ENCODE assay signal across 7 mouse cellular contexts in the genomic region with DNA sequence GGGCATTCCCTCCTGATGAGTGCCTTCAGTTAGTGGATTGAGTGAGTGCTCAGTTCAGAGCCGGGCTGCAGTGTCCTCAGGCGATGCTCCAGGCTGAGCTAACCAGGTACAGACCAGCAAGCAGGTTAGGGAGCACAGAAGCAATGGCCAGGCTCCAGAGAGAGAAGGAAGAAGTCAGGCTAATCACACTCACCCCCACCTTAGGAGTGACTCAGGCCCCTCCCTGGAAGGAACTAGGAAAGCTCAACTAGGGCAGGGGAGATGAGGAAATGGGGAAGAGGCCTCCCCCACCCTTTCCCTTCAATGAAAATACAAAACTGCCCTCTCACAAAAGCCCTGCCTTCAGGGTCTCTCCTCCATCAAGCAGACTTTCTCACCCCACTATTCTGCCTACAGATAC. TPM values are rescaled to one million over a fixed set of nuclear protein-coding genes. Genes with fewer than 3 reads are reported as not detected.
DNase-seq lines count a peak whose midpoint lies in the region; ATAC-seq and TF ChIP-seq lines count a peak whose summit lies in the region.

No protein-coding gene starts in this region.

- peak overlapping the region; percentile 91 for H3K4me2 ChIP-seq in CH12.LX (ENCODE audit: insufficient read depth, low read depth, poor library complexity, severe bottlenecking)
- H3K4me2 ChIP-seq in heart, postnatal 0 days (ENCODE audit: low read depth, low read length), result peak overlapping the region; percentile 91

- WGBS in heart, postnatal 0 days, result 41% methylated on average over 2 of the region's 2 CpGs
- WGBS in macrophage (ENCODE audit: missing documents), result 0% methylated on average over 2 of the region's 2 CpGs

- peak overlapping the region; percentile 85 for H3K9ac ChIP-seq in CH12.LX (ENCODE audit: insufficient read depth, low read depth)
- peak overlapping the region; percentile 77 for H3K9ac ChIP-seq in heart, postnatal 0 days (replicated peaks; ENCODE audit: low read depth, low read length)

- no peak overlapping the region for H3K27ac ChIP-seq in CH12.LX (ENCODE audit: insufficient read depth, low read depth)
- 0 out of 2 replicates have a peak overlapping the region, but pooled peaks have one; percentile 30 for H3K27ac ChIP-seq in heart, postnatal 0 days (ENCODE audit: low read depth)
- H3K27ac ChIP-seq in macrophage, result peak overlapping the region; percentile 80

- DNase-seq in CH12.LX (ENCODE audit: extremely low read depth) (no peak), G1E (ENCODE audit: low spot score) (no peak)
- DNase-seq in heart, postnatal 0 days (ENCODE audit: low spot score), result no peak
- DNase-seq in ovary, adult 18-20 months (ENCODE audit: low spot score), result no peak
- DNase-seq in thymus, postnatal 10 days (ENCODE audit: low spot score in 2 of 2), result no peak
- DNase-seq in right cerebral cortex, postnatal 4 days, result no peak

- H3K9me3 ChIP-seq in CH12.LX (replicated peaks; ENCODE audit: low read length) (no peaks in the 10 kb centered on the region), G1E (replicated peaks) (no peaks in the 10 kb centered on the region)
- H3K9me3 ChIP-seq in heart, postnatal 0 days (replicated peaks; ENCODE audit: control insufficient read depth, low read length), result no peaks in the 10 kb centered on the region

- peaks cover 16 to 31% of the 10 kb centered on the region in 2 experiments for H3K36me3 ChIP-seq in CH12.LX (replicated peaks in 1 of 2; ENCODE audit: control insufficient read depth in 1 of 2, insufficient read depth in 1 of 2, low read length in 1 of 2)
- H3K36me3 ChIP-seq in G1E (replicated peaks), result peaks cover 44% of the 10 kb centered on the region
- H3K36me3 ChIP-seq in heart, postnatal 0 days (replicated peaks; ENCODE audit: control insufficient read depth, insufficient read depth, low read length), result peaks cover 23% of the 10 kb centered on the region
- peaks cover 25% of the 10 kb centered on the region for H3K36me3 ChIP-seq in macrophage (ENCODE audit: inconsistent target)

- peaks cover 8 to 32% of the 10 kb centered on the region in 2 experiments for H3K4me1 ChIP-seq in CH12.LX (ENCODE audit: control insufficient read depth in 1 of 2, insufficient read depth in 2 of 2)
- H3K4me1 ChIP-seq in G1E (ENCODE audit: insufficient read depth, low read depth, low read length), result peaks cover 63% of the 10 kb centered on the region
- peaks cover 13% of the 10 kb centered on the region for H3K4me1 ChIP-seq in heart, postnatal 0 days (ENCODE audit: control insufficient read depth, insufficient read depth)

- no peak for TF ChIP-seq RAD21 in CH12.LX (IDR thresholded peaks at IDR 0.05; ENCODE audit: low read depth, low read length)

- H3K27me3 ChIP-seq in CH12.LX (replicated peaks), result no peaks in the 10 kb centered on the region
- no peaks in the 10 kb centered on the region for H3K27me3 ChIP-seq in G1E (ENCODE audit: insufficient read depth, low read length)
- H3K27me3 ChIP-seq in heart, postnatal 0 days (ENCODE audit: control insufficient read depth, insufficient read depth, low read length), result no peaks in the 10 kb centered on the region

- peak overlapping the region; percentile 68 to 90 (median 79) for H3K4me3 ChIP-seq in CH12.LX (replicated peaks in 1 of 3; ENCODE audit: low read depth in 2 of 3, low read length in 2 of 3, poor library complexity in 1 of 3)
- peak overlapping the region; percentile 76 for H3K4me3 ChIP-seq in G1E (ENCODE audit: low read depth, low read length)
- H3K4me3 ChIP-seq in heart, postnatal 0 days (ENCODE audit: low read depth, low read length), result peak overlapping the region; percentile 70
- H3K4me3 ChIP-seq in macrophage (ENCODE audit: inconsistent target), result peak overlapping the region; percentile 95

- H3K79me2 ChIP-seq in CH12.LX (replicated peaks; ENCODE audit: control insufficient read depth, extremely low read depth, insufficient read depth, poor library complexity, severe bottlenecking) (peaks cover 35% of the 10 kb centered on the region), macrophage (ENCODE audit: inconsistent target) (peaks cover 65% of the 10 kb centered on the region)

- no peak for TF ChIP-seq CTCF in CH12.LX (conservative IDR thresholded peaks at IDR 0.05 in 1 of 2, IDR thresholded peaks at IDR 0.05 in 1 of 2; ENCODE audit: low read depth in 2 of 2, low read length in 2 of 2)
- no peak for TF ChIP-seq CTCF in G1E (IDR thresholded peaks at IDR 0.05; ENCODE audit: low read depth, low read length)
- no peak for TF ChIP-seq CTCF in heart, postnatal 0 days (IDR thresholded peaks at IDR 0.05; ENCODE audit: low read depth)

- no peak for TF ChIP-seq POLR2A in CH12.LX (IDR thresholded peaks at IDR 0.05; ENCODE audit: low read depth, low read length)

- no peak for TF ChIP-seq EP300 in CH12.LX (IDR thresholded peaks at IDR 0.05; ENCODE audit: low read length)
- TF ChIP-seq EP300 in heart, postnatal 0 days (IDR thresholded peaks at IDR 0.05; ENCODE audit: low read depth), result no peak

- ATAC-seq in G1E (ENCODE audit: extremely low read depth, insufficient number of reproducible peaks, low FRiP score, poor library complexity, severe bottlenecking), result no peak
- no peak for ATAC-seq in heart, postnatal 0 days (ENCODE audit: insufficient read depth, low read depth)

- dilution Hi-C loops in CH12.LX (cut with MboI; ENCODE audit: extremely low pct_ligation_motif_present, extremely low pct_unique_long_range_greater_than_20kb, low sequenced_read_pairs), result no loop called here

- in situ Hi-C loops in CH12.LX (cut with MboI; ENCODE audit: low pct_ligation_motif_present, low pct_unique_long_range_greater_than_20kb, low sequenced_read_pairs), result no loop called here

RNA-seq across cellular contexts. Expression of gene Tbc1d10b, which starts 1.7 kb away (rescaled TPM):
- total RNA-seq in CH12.LX (2012; rRNA removed) (25.9 and 28.0 TPM in 2 replicates), CH12.LX (2014; rRNA removed) (17.9 and 18.2 TPM in 2 replicates), G1E (2014; fragmentation: Nextera tagmentation) (19.5 and 26.7 TPM in 2 replicates), G1E (2017) (38.3 and 40.1 TPM in 2 replicates)
- polyA plus RNA-seq in CH12.LX (2012; ENCODE audit: insufficient read length, low read depth) (25.6 and 26.6 TPM in 2 replicates), G1E (2012) (72.0 and 74.1 TPM in 2 replicates), macrophage (2018) (32.8 to 44.1 TPM (median 41.7 TPM) in 3 replicates)
- 30.2 and 45.3 TPM in 2 replicates for total RNA-seq in heart, postnatal 0 days (2014; rRNA removed; ENCODE audit: low replicate concordance)
- polyA plus RNA-seq in heart, postnatal 0 days (2015; fragmentation: Nextera tagmentation; extraction: Ambion mirVana), result 9.6 and 10.8 TPM in 2 replicates
- total RNA-seq in macrophage (2018; cell fraction: chromatin; rRNA removed), result 100 to 1,000 TPM in 20 of 26 experiments, 10 to 100 TPM in 6; 33.6 to 381 (median 157) TPM
- total RNA-seq in macrophage (2018; cell fraction: cytosol; rRNA removed), result 10 to 100 TPM; 26.2 to 77.2 (median 49.3) TPM
- total RNA-seq in macrophage (2018; cell fraction: nucleus; rRNA removed), result 100 to 1,000 TPM in 10 of 26 experiments, 10 to 100 TPM in 16; 22.3 to 223 (median 94.1) TPM

RNA-seq across cellular contexts. Expression of gene Mylpf, which starts 2.1 kb away (rescaled TPM):
- 3.0 and 4.2 TPM in 2 replicates for total RNA-seq in CH12.LX (2012; rRNA removed)
- total RNA-seq in CH12.LX (2014; rRNA removed), result 0.49 and 3.2 TPM in 2 replicates
- polyA plus RNA-seq in CH12.LX (2012; ENCODE audit: insufficient read length, low read depth), result 4.1 and 5.2 TPM in 2 replicates
- total RNA-seq in G1E (2014; fragmentation: Nextera tagmentation), result 2.6 TPM in 1 of 2 replicates, not detected in the other
- total RNA-seq in G1E (2017), result 2.8 TPM in 2 replicates
- polyA plus RNA-seq in G1E (2012), result 0.44 and 0.94 TPM in 2 replicates
- 22.1 TPM in 1 of 2 replicates, not detected in the other for total RNA-seq in heart, postnatal 0 days (2014; rRNA removed; ENCODE audit: low replicate concordance)
- 3.2 and 5.4 TPM in 2 replicates for polyA plus RNA-seq in heart, postnatal 0 days (2015; fragmentation: Nextera tagmentation; extraction: Ambion mirVana)
- 10 to 100 TPM in 1 of 26 experiments, 1 to 10 TPM in 9, not detected in 16; 1.3 to 16.0 (median 2.7) TPM for total RNA-seq in macrophage (2018; cell fraction: chromatin; rRNA removed)
- total RNA-seq in macrophage (2018; cell fraction: cytosol; rRNA removed), result 1 to 10 TPM in 19 of 26 experiments, under 1 TPM in 7; 0.44 to 2.8 (median 1.3) TPM
- total RNA-seq in macrophage (2018; cell fraction: nucleus; rRNA removed), result 1 to 10 TPM in 10 of 26 experiments, not detected in 16; 1.0 to 6.5 (median 1.6) TPM
- 0.47 to 1.4 TPM in 2 of 3 replicates, not detected in the other for polyA plus RNA-seq in macrophage (2018)

RNA-seq across cellular contexts. Expression of gene Cd2bp2, which starts 10.8 kb away (rescaled TPM):
- total RNA-seq in CH12.LX (2012; rRNA removed), result 66.8 and 78.5 TPM in 2 replicates
- 62.4 and 63.3 TPM in 2 replicates for total RNA-seq in CH12.LX (2014; rRNA removed)
- 57.4 and 72.8 TPM in 2 replicates for polyA plus RNA-seq in CH12.LX (2012; ENCODE audit: insufficient read length, low read depth)
- 23.3 and 37.2 TPM in 2 replicates for total RNA-seq in G1E (2014; fragmentation: Nextera tagmentation)
- 79.3 and 84.6 TPM in 2 replicates for total RNA-seq in G1E (2017)
- polyA plus RNA-seq in G1E (2012), result 71.8 and 73.7 TPM in 2 replicates
- 39.3 and 39.9 TPM in 2 replicates for total RNA-seq in heart, postnatal 0 days (2014; rRNA removed; ENCODE audit: low replicate concordance)
- polyA plus RNA-seq in heart, postnatal 0 days (2015; fragmentation: Nextera tagmentation; extraction: Ambion mirVana), result 26.9 and 27.2 TPM in 2 replicates
- total RNA-seq in macrophage (2018; cell fraction: chromatin; rRNA removed), result 100 to 1,000 TPM in 3 of 26 experiments, 10 to 100 TPM in 23; 29.8 to 112 (median 68.5) TPM
- total RNA-seq in macrophage (2018; cell fraction: cytosol; rRNA removed), result 10 to 100 TPM; 22.4 to 51.5 (median 39.4) TPM
- 10 to 100 TPM; 39.2 to 86.4 (median 59.9) TPM for total RNA-seq in macrophage (2018; cell fraction: nucleus; rRNA removed)
- 36.2 to 55.7 TPM (median 41.4 TPM) in 3 replicates for polyA plus RNA-seq in macrophage (2018)

RNA-seq across cellular contexts. Expression of gene Zfp553, which starts 26.3 kb away (rescaled TPM):
- total RNA-seq in CH12.LX (2012; rRNA removed) (17.4 and 18.8 TPM in 2 replicates), CH12.LX (2014; rRNA removed) (8.6 and 9.8 TPM in 2 replicates), G1E (2014; fragmentation: Nextera tagmentation) (11.7 and 20.0 TPM in 2 replicates), G1E (2017) (22.0 and 25.2 TPM in 2 replicates)
- polyA plus RNA-seq in CH12.LX (2012; ENCODE audit: insufficient read length, low read depth) (15.0 and 15.2 TPM in 2 replicates), G1E (2012) (25.3 and 26.2 TPM in 2 replicates), macrophage (2018) (5.4 to 7.1 TPM (median 5.6 TPM) in 3 replicates)
- 11.8 and 18.5 TPM in 2 replicates for total RNA-seq in heart, postnatal 0 days (2014; rRNA removed; ENCODE audit: low replicate concordance)
- polyA plus RNA-seq in heart, postnatal 0 days (2015; fragmentation: Nextera tagmentation; extraction: Ambion mirVana), result 10.9 and 11.2 TPM in 2 replicates
- total RNA-seq in macrophage (2018; cell fraction: chromatin; rRNA removed), result 10 to 100 TPM in 5 of 26 experiments, 1 to 10 TPM in 16, under 1 TPM in 4, not detected in 1; 0.28 to 18.2 (median 5.4) TPM
- 1 to 10 TPM; 1.0 to 7.9 (median 4.7) TPM for total RNA-seq in macrophage (2018; cell fraction: cytosol; rRNA removed)
- 10 to 100 TPM in 4 of 26 experiments, 1 to 10 TPM in 20, under 1 TPM in 2; 0.56 to 13.9 (median 3.3) TPM for total RNA-seq in macrophage (2018; cell fraction: nucleus; rRNA removed)

RNA-seq across cellular contexts. Expression of gene Sept1, which starts 26.3 kb away (rescaled TPM):
- total RNA-seq in CH12.LX (2012; rRNA removed) (73.8 and 92.3 TPM in 2 replicates), CH12.LX (2014; rRNA removed) (42.1 and 42.7 TPM in 2 replicates), G1E (2014; fragmentation: Nextera tagmentation) (128 and 141 TPM in 2 replicates), G1E (2017) (51.1 and 54.9 TPM in 2 replicates)
- polyA plus RNA-seq in CH12.LX (2012; ENCODE audit: insufficient read length, low read depth) (147 and 171 TPM in 2 replicates), G1E (2012) (263 and 305 TPM in 2 replicates), macrophage (2018) (0.75 to 2.4 TPM (median 1.9 TPM) in 3 replicates)
- 2.3 and 8.6 TPM in 2 replicates for total RNA-seq in heart, postnatal 0 days (2014; rRNA removed; ENCODE audit: low replicate concordance)
- 18.7 and 19.4 TPM in 2 replicates for polyA plus RNA-seq in heart, postnatal 0 days (2015; fragmentation: Nextera tagmentation; extraction: Ambion mirVana)
- total RNA-seq in macrophage (2018; cell fraction: chromatin; rRNA removed), result 1 to 10 TPM in 16 of 26 experiments, not detected in 10; 1.4 to 7.7 (median 3.5) TPM
- total RNA-seq in macrophage (2018; cell fraction: cytosol; rRNA removed), result 1 to 10 TPM in 3 of 26 experiments, under 1 TPM in 20, not detected in 3; 0.18 to 1.8 (median 0.47) TPM
- total RNA-seq in macrophage (2018; cell fraction: nucleus; rRNA removed), result 10 to 100 TPM in 5 of 26 experiments, 1 to 10 TPM in 19, under 1 TPM in 2; 0.89 to 12.9 (median 2.4) TPM
